10 mouse cellular contexts compared by ENCODE assay signal in the genomic region with DNA sequence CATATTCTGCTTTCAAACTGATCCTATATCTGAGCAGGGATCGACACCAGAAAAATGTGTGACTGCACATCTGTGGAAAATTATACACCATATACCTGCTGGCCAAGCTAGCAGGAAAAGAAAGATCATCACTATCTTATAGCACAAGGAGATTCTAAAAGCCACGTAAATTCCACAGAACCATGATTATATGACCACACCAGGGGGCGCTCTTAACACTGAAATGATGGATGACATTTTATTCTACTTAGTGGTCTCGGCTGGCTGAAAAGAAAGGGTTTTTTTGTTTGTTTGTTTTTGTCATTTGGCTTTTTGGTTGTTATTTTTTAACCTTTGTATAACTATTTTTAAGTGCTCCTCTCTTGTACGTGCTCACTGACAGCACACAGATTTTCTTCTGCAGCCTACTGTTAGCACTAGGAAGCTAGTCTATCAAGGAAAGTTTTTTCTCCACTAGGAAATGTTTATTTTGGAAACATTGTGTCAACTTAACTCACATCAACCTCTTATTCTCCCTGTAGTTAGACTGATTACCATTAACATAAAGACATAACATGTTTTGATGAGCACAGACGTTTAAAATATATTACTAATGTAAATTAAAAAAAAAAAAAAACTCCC. TPM values are rescaled to one million over a fixed set of nuclear protein-coding genes. Genes with fewer than 3 reads are reported as not detected.
DNase-seq lines count a peak whose midpoint lies in the region; ATAC-seq and TF ChIP-seq lines count a peak whose summit lies in the region.
"Had no signal": no experiment of that assay in that cellular context is flagged by ENCODE, and none has a peak within 500 bp of the region (broad histone marks: within the 10 kb centered on the region; RNA-seq: fewer than 3 reads in every experiment).

No protein-coding gene starts in this region.

- H3K4me3 ChIP-seq in G1E (ENCODE audit: low read depth, low read length): no peak overlapping the region
- H3K4me3 ChIP-seq in liver, postnatal 0 days (ENCODE audit: low read depth, low read length): no peak overlapping the region
- H3K4me3 ChIP-seq: limb, embryonic 13.5 days; stomach, embryonic 15.5 days had no signal

- no peaks in the 10 kb centered on the region for H3K27me3 ChIP-seq in G1E (ENCODE audit: insufficient read depth, low read length)
- H3K27me3 ChIP-seq in liver, postnatal 0 days (ENCODE audit: insufficient read depth, low read length): no peaks in the 10 kb centered on the region
- H3K27me3 ChIP-seq: limb, embryonic 13.5 days; stomach, embryonic 15.5 days had no signal

- H3K36me3 ChIP-seq in G1E (replicated peaks): no peaks in the 10 kb centered on the region
- no peaks in the 10 kb centered on the region for H3K36me3 ChIP-seq in liver, postnatal 0 days (replicated peaks; ENCODE audit: insufficient read depth, low read length)
- H3K36me3 ChIP-seq: limb, embryonic 13.5 days; stomach, embryonic 15.5 days had no signal

- no peak for TF ChIP-seq EP300 in liver, postnatal 0 days (IDR thresholded peaks at IDR 0.05; ENCODE audit: low read depth)

- no peaks in the 10 kb centered on the region for H3K4me1 ChIP-seq in G1E (ENCODE audit: insufficient read depth, low read depth, low read length)
- H3K4me1 ChIP-seq in liver, postnatal 0 days (ENCODE audit: insufficient read depth): no peaks in the 10 kb centered on the region
- H3K4me1 ChIP-seq: limb, embryonic 13.5 days; stomach, embryonic 15.5 days had no signal

- DNase-seq in CD4-positive, CD25-positive, alpha-beta regulatory T cell, adult 2 months (ENCODE audit: low read depth, low spot score): peak; percentile 51
- peak; percentile 1 for DNase-seq in G1E (ENCODE audit: low spot score)
- DNase-seq in cerebellum, adult 9-11 months: peak; percentile 24
- peak; percentile 49 to 92 for DNase-seq in frontal cortex, adult 2 months (ENCODE audit: extremely low spot score in 1 of 2, low spot score in 1 of 2)
- peak; percentile 33 to 70 for DNase-seq in kidney, postnatal 25 days
- DNase-seq in liver, postnatal 0 days: peak; percentile 40
- peak; percentile 78 for DNase-seq in retina, postnatal 1 day

- H3K9me3 ChIP-seq in G1E (replicated peaks): no peaks in the 10 kb centered on the region
- no peaks in the 10 kb centered on the region for H3K9me3 ChIP-seq in liver, postnatal 0 days (ENCODE audit: low read length)
- H3K9me3 ChIP-seq: limb, embryonic 13.5 days; stomach, embryonic 15.5 days had no signal

- TF ChIP-seq CTCF in G1E (IDR thresholded peaks at IDR 0.05; ENCODE audit: low read depth, low read length): no peak
- TF ChIP-seq CTCF in liver, postnatal 0 days (IDR thresholded peaks at IDR 0.05; ENCODE audit: low read depth): peak; percentile 68

- H3K4me2 ChIP-seq in liver, postnatal 0 days (ENCODE audit: low read depth, low read length): no peak overlapping the region
- H3K4me2 ChIP-seq: limb, embryonic 13.5 days; stomach, embryonic 15.5 days had no signal

- no peak for ATAC-seq in CD4-positive, CD25-positive, alpha-beta regulatory T cell, adult 4 months
- ATAC-seq in G1E (ENCODE audit: extremely low read depth, insufficient number of reproducible peaks, low FRiP score, poor library complexity, severe bottlenecking): no peak
- no peak for ATAC-seq in liver, postnatal 0 days

- H3K9ac ChIP-seq in liver, postnatal 0 days (replicated peaks): no peak overlapping the region
- H3K9ac ChIP-seq: limb, embryonic 13.5 days; stomach, embryonic 15.5 days had no signal

- H3K27ac ChIP-seq in liver, postnatal 0 days (ENCODE audit: low read depth): no peak overlapping the region
- H3K27ac ChIP-seq: limb, embryonic 13.5 days; stomach, embryonic 15.5 days had no signal

- WGBS in liver, postnatal 0 days (ENCODE audit: insufficient replicate concordance): 21% methylated on average over 6 of the region's 6 CpGs

RNA-seq across cellular contexts. Expression of a gene that starts 45.8 kb away (rescaled TPM):
- not detected for polyA plus RNA-seq in CD4-positive, CD25-positive, alpha-beta regulatory T cell, adult 4 months (2017; shearing (Covaris generic))
- total RNA-seq in G1E (2014; fragmentation: Nextera tagmentation) (not detected in 2 replicates), G1E (2017) (not detected in 2 replicates)
- not detected in 2 replicates for polyA plus RNA-seq in G1E (2012)
- polyA plus RNA-seq in frontal cortex, adult 2 months (2012; rRNA removed): 0.67 and 1.1 TPM in 2 replicates
- not detected in 2 replicates for polyA plus RNA-seq in liver, postnatal 0 days (2015; fragmentation: Nextera tagmentation; extraction: Ambion mirVana)
- polyA plus RNA-seq: stomach, embryonic 15.5 days had no signal

Comparison
In these comparisons a context has a peak if more than half of its experiments do, and no peak if none do; other contexts are left out.
1. DNase-seq: peak in every context shown above with its lines; median percentile 78 in retina, postnatal 1 day; 70 in frontal cortex, adult 2 months; 52 in kidney, postnatal 25 days; 51 in CD4-positive, CD25-positive, alpha-beta regulatory T cell, adult 2 months; 40 in liver, postnatal 0 days; 24 in cerebellum, adult 9-11 months; 1 in G1E.